Mouse (Mus musculus) lung, postnatal 0 days (tissue): ENCODE results near the gene Prkcz.

Source experiments
- CTCF ChIP-seq: IDR thresholded peaks from 2 replicates; pipeline ENCODE4 v1.5.1; 2016; ENCODE audit warnings: antibody characterized with exemption, mild to moderate bottlenecking
- EP300 ChIP-seq: IDR thresholded peaks from 2 replicates; pipeline ENCODE4 v1.6.1; 2016; ENCODE audit warnings: antibody characterized with exemption, mild to moderate bottlenecking, control low read depth

- no peak for TF ChIP-seq EP300
- no peak for TF ChIP-seq CTCF
These were observed 1.3 kb upstream of the Prkcz start for GRCm38 (mm10) chr4:155362443-155362842.
